Mouse (Mus musculus) neutrophil, adult 5-6 weeks (primary cell): ENCODE data around the gene Samsn1. TPM values are rescaled to one million over a fixed set of nuclear protein-coding genes. Genes with fewer than 3 reads are reported as not detected.

Source experiments
- ATAC-seq: fragments of 151-379, 151-347 bp; 2 replicates; pipeline ENCODE4 v1.8.0; 2017; ENCODE audit warnings: mild to moderate bottlenecking, moderate TSS enrichment; ENCODE audit not compliant: insufficient number of reproducible peaks, poor library complexity, low FRiP score, severe bottlenecking; ENCODE audit errors: extremely low read depth
- total RNA-seq: library from RNA; stranded (forward); fragments of 200-1000 nt; gene quantifications from 2 replicates; pipeline ENCODE4 v1.2.3, GENCODE M21; 2017

The Samsn1 gene
- 181 and 187 TPM in 2 replicates for total RNA-seq

GRCm38 (mm10) chr16:76022181-76022580 lies at the start of gene Samsn1:
Samsn1 (minus strand) TSS chr16:76022281.
- no peak for ATAC-seq

GRCm38 (mm10) chr16:76066082-76066635 lies 44.1 kb upstream of the Samsn1 start:
- ATAC-seq: no peak

- ATAC-seq: peak; percentile 46
These were observed 32.9 kb upstream of the Samsn1 start for GRCm38 (mm10) chr16:76054976-76055375.

- no peak for ATAC-seq
These were observed 32.0 kb upstream of the Samsn1 start for GRCm38 (mm10) chr16:76054079-76054478.

- peak; percentile 86 for ATAC-seq
These were observed 31.5 kb upstream of the Samsn1 start for GRCm38 (mm10) chr16:76053537-76053936.

GRCm38 (mm10) chr16:76047066-76047465 lies 25.0 kb upstream of the Samsn1 start:
- no peak for ATAC-seq

GRCm38 (mm10) chr16:76040319-76040945 lies 18.4 kb upstream of the Samsn1 start:
- ATAC-seq: no peak

GRCm38 (mm10) chr16:76019164-76019563 lies 2.9 kb downstream of the Samsn1 start:
- ATAC-seq: no peak

GRCm38 (mm10) chr16:76003812-76004389 lies 18.2 kb downstream of the Samsn1 start:
- no peak for ATAC-seq

- no peak for ATAC-seq
These were observed 19.1 kb downstream of the Samsn1 start for GRCm38 (mm10) chr16:76002870-76003572.

GRCm38 (mm10) chr16:76002287-76002686 lies 19.8 kb downstream of the Samsn1 start:
- ATAC-seq: peak; percentile 78

- ATAC-seq: no peak
These were observed 20.3 kb downstream of the Samsn1 start for GRCm38 (mm10) chr16:76001788-76002187.

- ATAC-seq: no peak
These were observed 22.0 kb downstream of the Samsn1 start for GRCm38 (mm10) chr16:76000127-76000526.

GRCm38 (mm10) chr16:75990173-75990572 lies 31.9 kb downstream of the Samsn1 start:
- no peak for ATAC-seq

- ATAC-seq: peak; percentile 85
These were observed 38.2 kb downstream of the Samsn1 start for GRCm38 (mm10) chr16:75983831-75984230.

- ATAC-seq: no peak
These were observed 42.7 kb downstream of the Samsn1 start for GRCm38 (mm10) chr16:75979381-75979780.

- no peak for ATAC-seq
These were observed 44.3 kb downstream of the Samsn1 start for GRCm38 (mm10) chr16:75977798-75978197.

- no peak for ATAC-seq
These were observed 46.3 kb downstream of the Samsn1 start for GRCm38 (mm10) chr16:75975682-75976332.

- ATAC-seq: no peak
These were observed 51.6 kb downstream of the Samsn1 start for GRCm38 (mm10) chr16:75970266-75970998.
